Mouse (Mus musculus) 416B (cell line): ENCODE results near the gene Eef1akmt3.
"Not testable (repeated sequence)": the region's sequence is repeated elsewhere in the genome, so short reads cannot be mapped to it uniquely, and the experiment has no call there.

ENCODE experiments used
- DNase-seq: peaks from one replicate; pipeline ENCODE4 v3.0.0; 2011; ENCODE audit warnings: low read depth

Gene Eef1akmt3

GRCm38 (mm10) chr10:127070190-127071121, 29.1 kb upstream of the Eef1akmt3 start, which contains the start of gene Tspan31:
Gene Tspan31, minus strand, starts transcription at chr10:127070264.
- DNase-seq, result peak; percentile 99

GRCm38 (mm10) chr10:127069281-127070189, 28.2 kb upstream of the Eef1akmt3 start:
- DNase-seq, result peak; percentile 50

DNA sequence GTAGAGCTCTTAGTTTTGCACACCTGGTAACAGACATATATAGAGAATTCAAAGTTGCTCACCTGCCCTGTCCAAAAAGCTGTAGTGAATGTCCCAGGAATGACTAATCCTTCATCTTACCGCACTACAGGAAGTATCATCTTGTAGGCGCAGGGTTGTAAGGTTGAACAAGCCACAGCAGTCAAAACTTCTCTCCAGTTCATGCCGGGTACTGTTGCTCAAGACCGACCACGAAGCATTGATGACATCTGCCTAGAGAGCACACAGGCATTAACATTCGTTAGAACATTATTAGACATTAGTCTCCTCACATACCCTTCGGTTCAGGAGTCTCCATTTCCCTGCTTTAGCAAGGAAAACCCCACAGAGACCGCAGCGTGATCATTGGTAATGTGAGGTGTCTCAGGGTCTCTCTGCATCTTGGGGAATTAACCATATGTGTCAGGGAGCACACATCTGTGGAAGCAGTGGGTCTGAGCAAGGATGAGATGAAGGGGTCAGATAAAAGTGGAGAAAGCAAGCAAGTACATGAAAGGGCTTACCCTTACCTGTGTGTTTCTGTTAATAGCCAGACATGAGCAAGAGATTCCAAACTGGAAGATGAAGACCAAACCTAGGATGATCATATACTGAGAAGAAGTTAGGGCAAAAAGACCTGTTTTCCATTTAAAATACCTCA, 27.2 kb upstream of the Eef1akmt3 start:
- peak; percentile 88 for DNase-seq

DNA sequence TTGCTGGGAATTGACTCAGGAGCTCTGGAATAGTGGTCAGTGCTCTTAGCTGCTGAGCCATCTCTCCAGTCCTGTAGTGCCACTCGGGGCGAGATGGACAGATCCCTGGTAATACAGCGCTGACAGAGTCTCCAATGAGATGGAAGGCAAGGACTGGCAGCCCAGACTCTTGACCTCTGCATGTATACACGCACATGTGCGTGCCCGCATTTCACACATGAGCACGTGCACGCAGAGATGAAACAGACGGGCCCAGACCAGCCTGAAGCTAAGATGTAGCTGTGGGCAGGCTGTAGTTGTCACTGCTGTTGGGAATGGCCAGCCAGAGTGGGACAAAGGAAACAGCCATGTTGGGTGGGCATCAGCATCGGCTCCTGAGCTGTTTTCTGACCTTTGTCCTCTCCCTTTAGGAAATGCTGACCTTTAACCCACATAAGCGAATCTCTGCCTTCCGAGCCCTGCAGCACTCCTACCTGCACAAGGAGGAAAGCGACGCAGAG, 25.3 kb upstream of the Eef1akmt3 start:
- no peak for DNase-seq

- no peak for DNase-seq
These were observed 24.7 kb upstream of the Eef1akmt3 start for GRCm38 (mm10) chr10:127065981-127066380.

- DNase-seq, result peak; percentile 49
These were observed 22.9 kb upstream of the Eef1akmt3 start for GRCm38 (mm10) chr10:127063913-127064870.

GRCm38 (mm10) chr10:127063239-127063872, 22.0 kb upstream of the Eef1akmt3 start, which contains the start of gene Cdk4:
Gene Cdk4, plus strand, starts transcription at chr10:127063534.
- DNase-seq, result peak; percentile 99

GRCm38 (mm10) chr10:127062503-127062902, 21.2 kb upstream of the Eef1akmt3 start:
- peak; percentile 85 for DNase-seq

GRCm38 (mm10) chr10:127062101-127062500, 20.8 kb upstream of the Eef1akmt3 start:
- not testable (repeated sequence) for DNase-seq

- no peak for DNase-seq
These were observed 20.2 kb upstream of the Eef1akmt3 start for GRCm38 (mm10) chr10:127061513-127061912.

DNA sequence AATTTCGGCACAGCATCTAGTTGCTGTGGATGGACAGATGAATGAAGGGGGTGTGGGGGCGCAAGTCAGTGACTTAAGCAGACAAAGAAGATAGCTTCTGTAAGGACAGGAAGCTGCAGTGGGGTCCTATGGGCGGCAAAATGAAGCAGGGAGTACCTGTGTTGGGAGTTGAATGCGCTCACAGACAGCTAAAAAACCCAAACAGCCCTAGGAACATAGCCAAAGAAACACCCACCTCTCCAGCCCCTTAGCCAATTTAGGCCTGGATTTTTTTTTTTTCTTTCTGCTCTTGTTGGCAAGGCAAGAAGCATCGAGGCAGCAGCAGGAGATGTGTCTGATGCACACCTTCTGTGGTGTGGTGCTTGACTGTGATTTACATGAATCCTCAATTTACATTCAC, 19.8 kb upstream of the Eef1akmt3 start:
- no peak for DNase-seq

DNA sequence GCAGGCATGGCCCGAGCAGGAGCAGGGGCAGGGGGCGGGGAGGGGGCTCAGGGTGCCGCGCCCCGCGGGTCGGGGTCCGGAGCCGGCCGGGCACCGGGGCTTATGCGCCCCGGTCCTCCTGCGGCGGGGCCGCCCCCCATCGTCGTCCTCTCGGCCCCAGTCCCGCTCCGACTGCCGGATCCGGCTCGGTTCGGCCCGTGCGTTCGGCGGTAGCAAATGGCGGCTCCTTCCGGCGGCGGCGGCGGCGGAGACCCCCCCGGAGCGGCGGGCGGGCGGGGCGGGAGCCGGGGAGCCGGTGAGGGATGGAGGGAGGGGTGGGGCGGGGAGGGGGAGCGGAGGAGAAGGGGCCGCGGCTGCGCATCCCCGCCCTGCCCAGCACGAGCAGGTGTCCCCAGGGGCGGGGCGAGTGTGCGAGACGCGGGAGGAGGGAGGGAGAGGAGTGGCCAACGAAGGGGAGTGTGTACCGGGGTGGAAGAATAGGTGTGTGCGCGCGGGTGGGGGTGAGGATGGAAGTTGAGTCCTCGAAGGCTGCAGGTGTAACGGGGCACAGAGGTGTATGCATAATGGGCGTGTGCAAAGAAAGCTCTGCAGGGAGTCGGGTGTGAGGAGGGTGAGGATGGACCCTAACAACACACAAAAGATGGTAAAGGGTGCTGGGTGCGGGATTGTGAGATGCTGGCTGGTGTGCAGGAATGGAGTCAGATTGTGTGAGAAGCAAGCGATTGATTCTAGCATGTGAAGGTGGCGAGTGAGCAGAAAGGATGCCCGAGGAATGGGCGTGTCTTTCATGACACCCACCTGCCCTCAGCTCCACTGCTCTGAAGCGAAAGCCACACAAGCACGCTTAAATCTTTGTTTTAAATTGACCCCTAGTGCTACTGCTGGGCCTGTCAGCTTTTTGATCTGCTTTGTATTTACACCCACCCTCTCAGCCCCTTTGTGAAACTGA, 18.9 kb upstream of the Eef1akmt3 start, which contains the start of gene March9:
Gene March9, minus strand, starts transcription at position 217 of the 949 bp plus-strand sequence.
- DNase-seq, result peak; percentile 66

- DNase-seq, result no peak
These were observed 18.1 kb upstream of the Eef1akmt3 start for GRCm38 (mm10) chr10:127059174-127059967.

- DNase-seq, result no peak
These were observed 17.4 kb upstream of the Eef1akmt3 start for GRCm38 (mm10) chr10:127058708-127059107.

DNA sequence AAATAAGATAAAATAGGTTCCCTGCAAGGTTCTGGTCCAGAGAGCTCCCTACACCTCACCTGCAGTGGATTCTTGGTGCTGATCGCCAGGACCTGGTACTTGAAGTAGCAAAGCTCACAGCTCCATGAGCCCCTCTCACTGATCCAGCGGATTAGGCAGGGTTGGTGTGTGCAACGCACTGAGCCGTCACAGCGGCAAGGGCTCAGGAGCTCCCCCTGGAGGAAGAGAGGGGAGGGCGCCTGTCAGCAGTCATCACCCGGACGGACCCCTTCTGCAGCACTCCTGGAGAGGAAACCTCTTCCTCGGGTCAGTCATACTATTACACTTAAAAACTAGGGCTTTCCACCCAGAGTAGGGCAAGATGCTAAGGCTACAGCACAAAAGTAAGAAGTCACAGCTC, 16.8 kb upstream of the Eef1akmt3 start:
- peak; percentile 78 for DNase-seq

GRCm38 (mm10) chr10:127056490-127056889, 15.2 kb upstream of the Eef1akmt3 start:
- no peak for DNase-seq

GRCm38 (mm10) chr10:127055406-127055805, 14.1 kb upstream of the Eef1akmt3 start:
- no peak for DNase-seq

DNA sequence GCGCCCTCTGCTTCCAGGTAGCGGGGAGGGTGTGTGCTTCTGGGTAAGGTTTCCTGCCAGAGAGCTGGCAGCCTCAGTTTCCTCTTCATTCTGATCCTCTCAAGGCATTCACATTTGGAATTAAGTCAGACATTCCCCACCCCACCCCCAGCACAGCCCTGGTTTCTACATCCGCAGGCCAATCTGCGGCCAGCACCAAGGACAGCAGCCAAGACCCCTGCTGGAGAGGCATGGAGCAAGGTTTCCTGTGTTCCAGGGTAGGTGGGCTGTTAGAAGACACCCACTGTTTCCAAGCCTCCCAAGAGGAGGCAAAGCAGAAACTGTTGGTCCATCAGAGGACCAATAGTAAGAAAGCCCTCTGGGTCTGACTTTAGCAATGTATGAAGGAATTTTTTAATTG, 13.3 kb upstream of the Eef1akmt3 start:
- DNase-seq, result no peak
